Mouse (Mus musculus) C2C12 (cell line): ENCODE data around the gene Pole4. TPM values are rescaled to one million over a fixed set of nuclear protein-coding genes. Genes with fewer than 3 reads are reported as not detected.
"Not testable (repeated sequence)": the region's sequence is repeated elsewhere in the genome, so short reads cannot be mapped to it uniquely, and the experiment has no call there.

Experiments used
- H3K27me3 ChIP-seq: one replicate; pipeline ENCODE4 v1.6.1; 2011; ENCODE audit not compliant: control insufficient read depth, insufficient read depth, insufficient read length
- H3K36me3 ChIP-seq: one replicate; pipeline ENCODE4 v1.6.1; 2011; ENCODE audit not compliant: control insufficient read depth, insufficient read depth
- H3K4me3 ChIP-seq: one replicate; pipeline ENCODE4 v1.5.1; 2011; ENCODE audit warnings: mild to moderate bottlenecking, control low read depth; ENCODE audit not compliant: poor library complexity, insufficient read depth, severe bottlenecking
- H3K79me2 ChIP-seq: one replicate; pipeline ENCODE4 v1.6.1; 2011; ENCODE audit not compliant: control insufficient read depth, insufficient read depth
- H3K79me3 ChIP-seq: one replicate; pipeline ENCODE4 v1.6.1; 2011; ENCODE audit warnings: low read depth, control low read depth
- H3ac ChIP-seq: one replicate; pipeline ENCODE3; 2011; ENCODE audit warnings: low read depth; ENCODE audit not compliant: control insufficient read depth, insufficient read length
- CEBPB ChIP-seq: IDR thresholded peaks from one replicate; pipeline ENCODE4 v1.6.1; 2011; ENCODE audit warnings: low read depth, mild to moderate bottlenecking, control low read depth, moderate library complexity
- CTCF ChIP-seq: IDR thresholded peaks from one replicate; pipeline ENCODE4 v1.5.1; 2011; ENCODE audit not compliant: control insufficient read depth, insufficient read depth, insufficient read length
- FOSL1 ChIP-seq: IDR thresholded peaks from one replicate; pipeline ENCODE4 v1.8.0; 2011; ENCODE audit warnings: mild to moderate bottlenecking, low read length; ENCODE audit not compliant: poor library complexity, insufficient read depth, severe bottlenecking
- MAX ChIP-seq: IDR thresholded peaks from one replicate; pipeline ENCODE4 v1.6.1; 2011; ENCODE audit warnings: mild to moderate bottlenecking, control low read depth
- MYOD1 ChIP-seq: IDR thresholded peaks from one replicate; pipeline ENCODE4 v1.6.1; 2011; ENCODE audit warnings: low read depth; ENCODE audit not compliant: control insufficient read depth, insufficient read length
- MYOG ChIP-seq: IDR thresholded peaks from one replicate; pipeline ENCODE4 v1.6.1; 2011; ENCODE audit not compliant: control insufficient read depth, insufficient read length; ENCODE audit errors: extremely low read depth
- USF1 ChIP-seq: IDR thresholded peaks from one replicate; pipeline ENCODE4 v1.6.1; 2011; ENCODE audit warnings: low read depth, mild to moderate bottlenecking, control low read depth, moderate library complexity
- polyA plus RNA-seq: library from polyadenylated mRNA; unstranded; fragments of >200 nt; fragmentation: generic; extraction: Trizol; gene quantifications from one replicate; pipeline ENCODE4 v1.2.1, GENCODE M21; 2012; ENCODE audit warnings: missing spikeins

Gene Pole4
- polyA plus RNA-seq, 1 experiment = 59.1 TPM

DNA sequence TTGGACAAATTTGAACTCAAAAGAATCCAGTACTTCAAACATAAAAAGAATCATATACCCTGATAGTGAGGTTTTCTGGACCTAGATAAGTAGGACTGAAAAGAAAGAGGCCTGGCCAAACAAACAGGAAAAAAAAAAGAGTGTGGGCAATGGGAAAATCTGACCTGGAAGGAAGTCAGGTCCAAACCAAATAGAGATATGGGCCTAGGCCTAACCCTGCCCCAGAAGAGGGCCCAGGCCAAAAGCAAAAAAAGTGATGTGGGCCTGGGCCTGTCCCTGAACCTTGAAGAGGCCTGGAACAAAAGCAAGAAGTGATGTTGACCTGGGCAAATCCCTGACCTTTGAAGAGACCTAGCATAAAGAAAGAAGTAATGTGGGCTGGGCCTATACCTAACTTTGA lies 21.0 kb downstream of the Pole4 start:
- no peaks in the 10 kb centered on the region for H3K79me2 ChIP-seq
- H3K36me3 ChIP-seq = no peaks in the 10 kb centered on the region
- no peak overlapping the region for H3ac ChIP-seq

DNA sequence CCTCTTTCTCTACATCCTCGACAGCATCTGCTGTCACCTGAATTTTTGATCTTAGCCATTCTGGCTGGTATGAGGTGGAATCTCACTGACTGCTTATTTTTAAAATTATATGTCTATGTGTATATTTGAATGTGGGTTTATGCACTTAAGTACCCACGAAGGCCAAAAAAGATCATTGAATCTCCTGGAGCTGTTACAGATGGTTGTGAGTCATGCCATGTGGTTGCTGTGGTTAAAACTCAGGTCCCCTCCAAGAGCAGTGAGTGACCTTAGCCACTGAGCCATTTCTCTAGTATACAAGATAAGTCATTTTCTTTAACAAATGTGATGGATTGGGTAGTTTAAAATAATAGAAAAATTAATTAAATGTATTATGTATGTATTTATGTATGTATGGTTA lies 25.9 kb downstream of the Pole4 start:
- TF ChIP-seq MAX = peak; percentile 23
- not testable (repeated sequence) for H3K36me3 ChIP-seq

More for the DNA sequence above, 21.0 kb downstream of the Pole4 start:
- no peaks in the 10 kb centered on the region for H3K79me3 ChIP-seq
- no peaks in the 10 kb centered on the region for H3K27me3 ChIP-seq
- TF ChIP-seq FOSL1 = no peak
- TF ChIP-seq MAX = no peak
- no peak overlapping the region for H3K4me3 ChIP-seq

DNA sequence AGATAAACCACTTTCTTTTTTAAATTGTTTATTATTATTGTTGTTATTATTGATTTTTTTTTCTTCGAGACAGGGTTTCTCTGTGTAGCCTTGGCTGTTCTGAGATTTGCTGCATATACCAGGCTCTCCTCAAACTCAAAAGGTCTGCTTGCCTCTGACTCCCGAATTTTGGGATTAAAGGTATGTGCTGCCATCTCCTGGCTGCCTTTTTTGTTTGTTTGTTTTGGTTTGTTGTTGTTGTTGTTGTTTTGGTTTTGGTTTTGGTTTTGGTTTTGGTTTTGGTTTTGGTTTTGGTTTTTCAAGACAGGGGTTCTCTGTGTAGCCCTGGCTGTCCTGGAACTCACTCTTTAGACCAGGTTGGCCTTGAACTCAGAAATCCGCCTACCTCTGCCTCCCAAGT lies 27.5 kb downstream of the Pole4 start:
- not testable (repeated sequence) for H3K36me3 ChIP-seq, H3K79me3 ChIP-seq, H3K4me3 ChIP-seq, H3K27me3 ChIP-seq, H3K79me2 ChIP-seq, H3ac ChIP-seq

More for the DNA sequence above, 25.9 kb downstream of the Pole4 start:
- not testable (repeated sequence) for H3K79me3 ChIP-seq, H3K4me3 ChIP-seq, H3K27me3 ChIP-seq, H3K79me2 ChIP-seq, H3ac ChIP-seq

DNA sequence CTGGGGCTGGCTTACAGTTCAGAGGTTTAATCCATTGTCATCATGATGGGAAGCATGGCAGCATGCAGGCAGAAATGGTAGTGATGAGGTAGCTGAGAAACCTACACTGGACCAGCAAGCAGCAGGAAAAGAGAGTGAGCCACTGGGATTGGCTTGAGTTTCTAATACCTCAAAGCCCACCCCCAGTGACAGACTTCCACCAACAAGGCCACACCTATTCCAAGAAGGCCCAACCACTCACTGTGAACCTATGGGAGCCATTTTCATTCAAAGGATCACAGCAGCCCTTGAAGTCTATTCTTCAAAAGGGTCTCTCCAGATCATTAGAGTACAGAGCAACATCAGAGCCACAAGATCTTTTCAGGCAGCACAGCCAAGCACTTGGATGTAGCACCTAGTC lies 38.7 kb downstream of the Pole4 start:
- Histone ChIP-seq H3ac (no peak overlapping the region), H3K4me3 (no peak overlapping the region), H3K36me3 (no peaks in the 10 kb centered on the region), H3K79me3 (no peaks in the 10 kb centered on the region), H3K27me3 (no peaks in the 10 kb centered on the region), H3K79me2 (no peaks in the 10 kb centered on the region)
- no peak for TF ChIP-seq CTCF
- TF ChIP-seq MYOD1 = no peak

DNA sequence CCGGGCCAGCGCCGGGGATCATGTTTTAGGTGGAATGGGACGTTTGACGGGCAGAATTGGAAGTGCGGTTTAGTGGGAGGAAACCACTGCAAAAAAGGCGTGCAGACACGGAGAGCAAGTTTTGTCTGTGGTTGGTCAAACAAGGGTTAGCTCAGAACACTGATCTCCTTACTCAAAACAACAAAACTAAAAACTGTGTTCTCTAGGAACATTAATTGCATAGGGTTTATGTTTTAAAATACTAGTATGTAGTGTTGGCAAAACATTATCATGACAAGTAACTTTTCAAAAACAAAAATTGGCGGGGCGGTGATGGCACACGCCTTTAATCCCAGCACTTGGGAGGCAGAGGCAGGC lies 52.0 kb downstream of the Pole4 start:
- peaks cover 30% of the 10 kb centered on the region for H3K36me3 ChIP-seq
- H3K4me3 ChIP-seq = no peak overlapping the region
- no peak for TF ChIP-seq MYOG
- no peak for TF ChIP-seq MAX
- TF ChIP-seq USF1 = no peak
- peak overlapping the region; percentile 79 for H3ac ChIP-seq
- H3K27me3 ChIP-seq = no peaks in the 10 kb centered on the region
- H3K79me2 ChIP-seq = peaks cover 23% of the 10 kb centered on the region
- peaks cover 7% of the 10 kb centered on the region for H3K79me3 ChIP-seq

DNA sequence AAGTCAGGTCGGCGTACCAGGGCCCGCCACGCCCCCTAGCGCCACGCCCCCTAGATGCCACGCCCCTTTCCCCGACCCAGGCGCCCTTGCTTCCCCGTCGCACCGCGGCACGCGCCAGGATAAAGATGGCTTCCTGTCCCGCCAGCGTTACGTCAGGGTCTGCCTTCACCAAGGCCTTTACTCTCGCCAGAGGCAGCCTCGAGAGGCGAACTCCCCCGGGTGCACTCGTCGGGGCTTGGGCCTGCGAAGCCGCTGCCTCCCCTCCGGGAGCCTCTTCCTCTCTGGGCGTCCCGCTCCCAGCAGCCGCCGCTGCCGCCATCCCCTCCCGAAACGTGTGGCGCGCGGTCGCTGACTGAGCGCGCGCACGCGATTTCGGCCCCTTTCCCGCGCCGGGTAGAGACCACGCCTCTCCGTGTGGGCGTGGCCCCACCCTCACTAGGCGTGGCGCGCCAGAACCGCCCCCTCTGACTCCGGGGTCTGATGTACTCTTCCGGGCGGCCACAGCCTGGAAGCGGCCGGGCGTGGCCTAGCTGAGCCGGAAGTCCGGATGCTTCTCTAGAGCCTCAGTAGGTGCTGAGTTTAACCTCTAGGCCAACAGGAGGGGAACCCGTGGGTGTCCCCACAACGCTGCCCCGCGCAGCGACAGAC lies 52.5 kb downstream of the Pole4 start:
- peaks cover 7% of the 10 kb centered on the region for H3K79me3 ChIP-seq
- peak; percentile 87 for TF ChIP-seq MAX
- no peak for TF ChIP-seq CTCF
- no peak for TF ChIP-seq FOSL1
- H3ac ChIP-seq = peak overlapping the region; percentile 80
- peak overlapping the region; percentile 44 for H3K4me3 ChIP-seq
- H3K79me2 ChIP-seq = peaks cover 23% of the 10 kb centered on the region
- no peaks in the 10 kb centered on the region for H3K27me3 ChIP-seq
- peaks cover 35% of the 10 kb centered on the region for H3K36me3 ChIP-seq

DNA sequence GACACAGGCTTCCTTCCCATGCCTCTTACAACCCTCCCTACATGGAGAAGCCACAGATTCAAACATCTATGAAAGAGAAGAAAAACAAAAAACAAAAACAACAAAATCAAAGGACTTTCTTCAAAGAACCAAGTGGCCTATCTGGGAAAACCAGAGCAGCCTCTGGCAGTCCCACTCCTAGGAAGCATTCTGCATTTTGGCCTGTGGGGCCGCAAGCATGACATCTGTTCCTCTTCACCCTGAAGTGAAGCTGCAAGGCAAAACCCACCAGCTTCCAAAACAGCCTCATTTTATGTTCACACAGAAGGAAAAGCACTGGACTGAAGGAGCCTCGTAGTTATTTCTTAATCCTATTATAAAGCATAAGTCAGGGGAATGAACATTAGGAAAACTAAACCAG lies 56.1 kb downstream of the Pole4 start:
- Histone ChIP-seq H3K79me3 (peaks cover 7% of the 10 kb centered on the region), H3K79me2 (peaks cover 23% of the 10 kb centered on the region), H3K4me3 (no peak overlapping the region), H3K27me3 (no peaks in the 10 kb centered on the region), H3ac (no peak overlapping the region), H3K36me3 (peaks cover 46% of the 10 kb centered on the region)
- TF ChIP-seq CTCF (no peak), FOSL1 (no peak), MYOG (no peak), CEBPB (no peak), MAX (no peak), USF1 (no peak), MYOD1 (no peak)
